Mouse (Mus musculus) gonadal fat pad, adult 2 months (tissue): ENCODE measurements around the gene Slc25a39. TPM values are rescaled to one million over a fixed set of nuclear protein-coding genes. Genes with fewer than 3 reads are reported as not detected.
A peak's percentile ranks its signal among the peaks of the same experiment; 100 is the strongest.
"Not testable (repeated sequence)": the region's sequence is repeated elsewhere in the genome, so short reads cannot be mapped to it uniquely, and the experiment has no call there.

ENCODE experiments used
- DNase-seq: peaks from one replicate; pipeline ENCODE4 v3.0.0-alpha.2; 2012; ENCODE audit warnings: low read depth
- polyA plus RNA-seq: library from polyadenylated mRNA; depleted of rRNA; stranded (reverse); fragments of >200 nt; gene quantifications from 2 replicates; pipeline ENCODE4 v1.2.3, GENCODE M21; 2012

Gene Slc25a39
- polyA plus RNA-seq, 1 experiment: 389 TPM

GRCm38 (mm10) chr11:102411704-102412103 is 4.0 kb upstream of the Slc25a39 start:
- DNase-seq: no peak

GRCm38 (mm10) chr11:102411061-102411460 is 3.3 kb upstream of the Slc25a39 start:
- DNase-seq: no peak

- DNase-seq: not testable (repeated sequence)
Observed at GRCm38 (mm10) chr11:102410345-102410744, 2.6 kb upstream of the Slc25a39 start.

- DNase-seq: no peak
Observed at GRCm38 (mm10) chr11:102409795-102410330, 2.1 kb upstream of the Slc25a39 start.

GRCm38 (mm10) chr11:102408888-102409794 is 1.4 kb upstream of the Slc25a39 start:
- DNase-seq: no peak

- peak; percentile 94 for DNase-seq
Observed at GRCm38 (mm10) chr11:102408344-102408876, 664 bp upstream of the Slc25a39 start.

- DNase-seq: no peak
Observed at GRCm38 (mm10) chr11:102406900-102407833, 579 bp downstream of the Slc25a39 start.

GRCm38 (mm10) chr11:102406401-102406800 is 1.3 kb downstream of the Slc25a39 start:
- DNase-seq: no peak

- no peak for DNase-seq
Observed at GRCm38 (mm10) chr11:102405544-102406285, 2.0 kb downstream of the Slc25a39 start.

GRCm38 (mm10) chr11:102404161-102405010 is 3.4 kb downstream of the Slc25a39 start:
- no peak for DNase-seq

GRCm38 (mm10) chr11:102403657-102404056 is 4.1 kb downstream of the Slc25a39 start:
- DNase-seq: no peak

- DNase-seq: no peak
Observed at GRCm38 (mm10) chr11:102401898-102402500, 5.7 kb downstream of the Slc25a39 start.

- no peak for DNase-seq
Observed at GRCm38 (mm10) chr11:102400513-102401084, 7.1 kb downstream of the Slc25a39 start.

- DNase-seq: no peak
Observed at GRCm38 (mm10) chr11:102399610-102400072, 8.1 kb downstream of the Slc25a39 start.

GRCm38 (mm10) chr11:102399107-102399506 is 8.6 kb downstream of the Slc25a39 start:
- DNase-seq: no peak

GRCm38 (mm10) chr11:102398007-102398825 is 9.5 kb downstream of the Slc25a39 start:
- DNase-seq: peak; percentile 75

GRCm38 (mm10) chr11:102396671-102397141 is 11.0 kb downstream of the Slc25a39 start:
- no peak for DNase-seq

GRCm38 (mm10) chr11:102396263-102396662 is 11.5 kb downstream of the Slc25a39 start:
- no peak for DNase-seq
